Mouse (Mus musculus): ENCODE data around the gene Gal3st2c. TPM values are rescaled to one million over a fixed set of nuclear protein-coding genes. Genes with fewer than 3 reads are reported as not detected.
"Not testable (repeated sequence)": the region's sequence is repeated elsewhere in the genome, so short reads cannot be mapped to it uniquely, and the experiment has no call there.

The Gal3st2c gene
- total RNA-seq (2015; ENCODE audit: low replicate concordance), result not detected in 2 replicates
- 0.14 TPM in 1 of 2 replicates, not detected in the other for total RNA-seq (2017; ENCODE audit: low replicate concordance)

DNA sequence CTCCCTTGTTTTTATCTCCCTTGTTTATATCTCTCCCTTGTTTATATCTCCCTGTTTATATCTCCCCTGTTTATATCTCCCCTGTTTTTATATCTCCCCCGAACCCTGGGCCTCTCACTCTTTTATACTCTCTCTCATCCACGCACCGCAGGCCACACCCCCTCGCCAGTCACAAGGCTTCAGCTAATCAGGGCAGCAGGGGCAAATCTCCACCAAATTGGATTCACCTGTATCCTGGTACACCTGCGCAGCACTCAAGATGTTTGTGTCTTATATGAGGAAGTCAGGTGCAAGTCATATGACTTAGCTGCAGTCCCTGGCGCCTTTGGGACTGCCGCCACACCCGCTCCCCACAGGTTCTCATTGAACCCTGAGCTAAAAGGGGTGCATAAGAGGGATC lies at the start of gene Gal3st2c:
Gal3st2c (plus strand) TSS at position 301 of the 400 bp plus-strand sequence.
- not testable (repeated sequence) for ATAC-seq (replicated peaks; ENCODE audit: low FRiP score, poor library complexity, severe bottlenecking)

DNA sequence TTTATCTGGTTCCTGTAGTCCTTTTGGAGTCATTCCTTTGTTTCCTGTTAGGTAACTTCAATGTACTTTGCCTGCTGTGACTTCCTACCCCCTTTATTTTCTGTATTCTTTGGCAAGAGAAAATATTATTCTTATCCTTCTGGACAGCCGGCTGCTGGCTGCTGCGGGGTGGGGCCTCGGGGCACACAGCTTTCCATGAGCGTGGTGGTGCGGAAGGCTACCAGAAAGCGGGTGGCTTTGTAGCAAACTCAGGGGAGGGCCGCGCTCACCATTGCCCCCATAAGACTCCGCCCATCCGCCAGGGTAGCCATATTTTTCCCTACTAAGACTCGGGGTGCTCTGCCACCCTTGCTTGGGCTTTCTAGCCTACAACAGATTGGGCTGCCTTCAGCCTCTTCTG lies 41.2 kb upstream of the Gal3st2c start:
- ATAC-seq (replicated peaks; ENCODE audit: low FRiP score, poor library complexity, severe bottlenecking), result not testable (repeated sequence)

DNA sequence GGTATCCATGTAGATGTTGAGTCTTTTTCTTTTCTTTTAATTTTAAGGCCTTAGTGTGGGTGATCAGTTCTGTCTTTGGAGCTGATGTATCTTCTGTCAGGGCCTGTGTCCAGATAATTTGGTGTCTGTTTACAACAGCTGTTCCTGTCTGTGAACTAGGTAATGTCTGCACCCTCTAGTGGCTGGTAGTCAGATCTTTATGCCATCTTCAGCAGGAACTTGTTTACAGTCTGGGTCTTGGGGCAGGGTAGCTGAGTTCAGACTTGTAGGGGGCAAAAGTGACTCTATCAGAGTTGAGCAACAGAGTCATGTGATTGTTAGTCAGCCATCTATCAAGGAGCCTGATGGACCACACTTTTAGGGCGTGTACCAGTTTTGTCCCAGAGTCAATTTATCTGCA lies 23.8 kb upstream of the Gal3st2c start:
- ATAC-seq (replicated peaks; ENCODE audit: low FRiP score, poor library complexity, severe bottlenecking), result not testable (repeated sequence)

DNA sequence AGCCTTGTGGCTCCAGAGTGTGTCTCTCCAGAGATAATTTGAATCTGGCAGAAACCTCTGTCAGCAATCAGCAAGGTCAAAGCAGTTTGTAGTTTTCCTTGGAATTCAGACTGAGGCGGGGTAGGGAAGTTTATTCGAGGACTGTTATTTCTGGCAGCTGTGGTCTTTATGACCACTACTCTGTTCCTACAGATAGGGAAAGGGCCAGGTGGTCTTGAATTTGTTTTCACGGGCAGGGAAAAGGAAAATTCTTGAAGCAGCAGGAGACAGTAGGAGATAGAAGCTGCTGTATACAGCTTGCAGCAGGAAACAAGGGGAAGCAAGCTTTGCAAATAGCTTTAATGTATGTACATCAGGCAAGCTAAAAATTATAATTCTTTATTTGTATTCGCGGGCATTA lies 19.9 kb upstream of the Gal3st2c start:
- ATAC-seq (replicated peaks; ENCODE audit: low FRiP score, poor library complexity, severe bottlenecking), result not testable (repeated sequence)

GRCm38 (mm10) chr1:93970797-93971196 lies 19.5 kb upstream of the Gal3st2c start:
- ATAC-seq (replicated peaks; ENCODE audit: low FRiP score, poor library complexity, severe bottlenecking), result not testable (repeated sequence)

DNA sequence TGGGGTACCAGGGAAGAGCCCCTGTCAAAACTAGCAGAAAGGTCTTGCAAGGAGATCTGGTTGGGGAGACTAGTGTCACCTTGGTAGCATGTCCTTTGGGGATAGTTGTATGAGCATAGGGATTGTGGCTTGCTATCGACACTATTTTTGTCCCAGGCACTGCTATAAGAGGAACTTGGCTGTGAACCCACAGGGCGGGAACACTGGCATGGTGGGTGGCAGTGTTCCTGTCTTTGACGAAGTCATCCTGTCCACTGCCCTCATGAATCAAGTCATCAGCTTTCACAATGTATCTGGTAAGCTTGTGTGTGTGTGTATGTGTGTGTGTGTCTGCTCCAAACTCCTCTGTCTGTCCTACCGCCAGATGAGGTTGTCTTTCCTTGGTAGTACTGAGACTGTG lies 14.5 kb upstream of the Gal3st2c start:
- ATAC-seq (replicated peaks; ENCODE audit: low FRiP score, poor library complexity, severe bottlenecking), result not testable (repeated sequence)

DNA sequence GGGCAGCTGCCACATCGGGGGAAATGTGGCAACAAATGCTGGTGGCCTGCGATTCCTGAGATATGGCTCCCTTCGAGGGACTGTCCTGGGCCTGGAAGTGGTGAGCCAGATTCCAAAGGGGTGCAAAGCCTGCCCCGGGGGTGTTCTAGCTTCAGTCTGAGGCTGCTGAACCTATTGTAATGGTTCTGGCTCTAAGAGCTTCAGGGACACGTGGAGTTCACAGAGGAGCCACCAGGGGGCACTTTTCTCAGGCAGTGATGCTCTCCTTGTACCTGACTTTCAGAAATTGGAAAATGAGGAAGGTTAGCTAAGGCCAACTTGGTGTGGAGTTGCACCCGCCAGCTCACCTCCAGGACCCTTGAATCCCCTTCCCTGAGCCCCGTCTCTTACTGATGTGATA lies 12.0 kb upstream of the Gal3st2c start:
- peak; percentile 83 for ATAC-seq (replicated peaks; ENCODE audit: low FRiP score, poor library complexity, severe bottlenecking)

DNA sequence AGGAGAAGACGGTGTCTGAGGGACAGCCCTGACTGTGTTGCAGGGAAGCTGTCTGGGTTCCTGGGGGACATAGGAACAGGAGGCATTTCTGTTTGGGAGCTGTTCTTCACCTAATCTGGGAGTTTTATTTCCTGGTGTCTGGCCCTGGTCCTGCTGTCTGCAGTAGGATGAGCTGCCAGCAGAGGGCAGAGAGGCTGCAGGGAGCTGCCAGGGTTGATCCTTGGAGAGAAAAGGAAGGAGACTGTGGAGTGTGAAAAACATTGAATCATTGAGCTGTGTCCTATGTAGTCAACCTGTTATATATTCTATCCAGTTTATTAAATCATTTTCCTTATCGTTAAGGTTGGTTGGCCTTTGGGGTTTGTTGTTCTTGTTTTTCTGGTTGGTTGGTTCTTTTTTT lies 9.4 kb upstream of the Gal3st2c start:
- not testable (repeated sequence) for ATAC-seq (replicated peaks; ENCODE audit: low FRiP score, poor library complexity, severe bottlenecking)

GRCm38 (mm10) chr1:93986167-93986566 lies 4.1 kb upstream of the Gal3st2c start:
- no peak for ATAC-seq (replicated peaks; ENCODE audit: low FRiP score, poor library complexity, severe bottlenecking)

- ATAC-seq (replicated peaks; ENCODE audit: low FRiP score, poor library complexity, severe bottlenecking), result no peak
Observed at GRCm38 (mm10) chr1:93988786-93989185, 1.5 kb upstream of the Gal3st2c start.

DNA sequence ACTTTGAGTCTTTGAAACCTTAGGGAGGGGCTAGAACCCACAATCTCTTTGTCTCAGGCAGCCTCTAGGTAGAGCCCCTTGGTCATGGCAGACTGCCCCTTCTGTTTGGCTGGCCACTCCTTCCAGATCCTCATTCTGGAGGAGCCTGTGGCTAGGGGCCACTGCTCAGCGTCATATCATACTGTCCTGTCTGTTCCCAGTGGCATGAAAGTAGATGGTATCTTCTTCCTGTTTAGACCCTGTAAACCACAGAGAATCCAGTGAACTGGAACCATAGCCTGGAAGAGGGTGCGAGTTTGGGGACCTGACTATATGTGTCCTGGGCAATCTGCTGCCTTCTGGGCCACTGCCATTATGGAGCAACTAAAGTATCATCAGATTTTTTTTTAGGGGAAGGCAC lies 759 bp downstream of the Gal3st2c start:
- ATAC-seq (replicated peaks; ENCODE audit: low FRiP score, poor library complexity, severe bottlenecking), result not testable (repeated sequence)

GRCm38 (mm10) chr1:93991491-93991890 lies 1.2 kb downstream of the Gal3st2c start:
- ATAC-seq (replicated peaks; ENCODE audit: low FRiP score, poor library complexity, severe bottlenecking), result not testable (repeated sequence)

DNA sequence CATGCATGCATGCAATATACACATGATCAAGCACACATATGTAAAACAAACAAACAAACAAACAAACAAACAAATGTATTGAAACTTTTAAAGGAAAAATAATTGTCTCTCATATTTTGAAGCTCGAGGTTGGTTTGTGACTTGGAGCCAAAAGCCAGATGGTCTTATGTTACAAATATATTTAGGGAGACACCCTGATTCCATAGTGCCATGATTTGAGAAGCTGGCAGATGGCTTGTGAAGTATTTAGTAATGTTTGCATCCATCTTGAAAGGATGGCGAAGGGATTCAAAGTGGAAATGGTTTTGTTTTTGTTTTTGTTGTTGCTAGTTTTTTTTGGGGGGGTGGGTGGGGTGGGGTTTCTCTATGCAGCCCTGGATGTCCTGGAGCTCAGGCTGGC lies 10.7 kb downstream of the Gal3st2c start:
- no peak for ATAC-seq (replicated peaks; ENCODE audit: low FRiP score, poor library complexity, severe bottlenecking)

DNA sequence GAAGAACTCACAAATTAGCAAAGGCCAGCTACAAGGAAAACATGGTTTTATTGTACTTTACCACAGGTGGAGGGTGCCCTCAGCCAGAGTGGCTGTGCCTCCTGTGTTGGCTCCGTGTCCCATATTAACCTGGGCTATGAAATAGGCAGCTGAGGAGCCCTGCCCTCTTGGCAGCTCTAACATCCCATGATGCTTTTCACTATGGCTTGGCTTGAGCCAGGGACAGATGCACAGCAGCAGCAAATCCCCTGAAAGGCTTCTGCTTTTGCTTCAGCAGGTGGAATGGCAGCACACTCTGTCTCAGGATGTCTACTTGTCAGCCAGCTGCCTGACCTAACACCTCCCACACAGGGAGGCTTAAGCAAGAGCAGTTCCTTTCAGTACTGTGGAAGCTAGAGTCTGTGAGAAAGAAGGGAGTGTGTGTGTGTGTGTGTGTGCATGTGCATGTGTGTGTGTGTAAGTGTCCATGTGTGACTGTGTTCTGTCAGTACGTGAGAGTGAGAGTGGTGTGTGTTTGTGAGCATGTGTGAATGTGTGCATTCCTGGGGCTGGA lies 15.7 kb downstream of the Gal3st2c start:
- not testable (repeated sequence) for ATAC-seq (replicated peaks; ENCODE audit: low FRiP score, poor library complexity, severe bottlenecking)

DNA sequence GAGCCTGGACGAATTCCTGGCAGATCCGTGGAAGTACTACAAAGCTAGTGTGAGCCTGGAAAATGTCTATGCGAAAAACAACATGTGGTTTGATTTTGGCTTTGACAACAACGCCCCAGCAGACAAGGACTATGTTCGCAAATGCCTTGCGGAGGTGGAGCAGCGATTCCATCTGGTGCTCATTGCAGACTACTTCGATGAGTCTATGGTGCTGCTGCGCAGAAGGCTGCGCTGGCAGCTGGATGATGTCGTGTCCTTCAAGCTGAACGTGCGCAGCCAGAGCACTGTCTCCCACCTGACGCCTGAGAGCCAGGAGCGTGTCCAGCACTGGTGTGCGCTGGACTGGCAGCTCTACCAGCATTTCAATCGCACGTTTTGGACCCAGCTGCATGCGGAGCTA lies 18.5 kb downstream of the Gal3st2c start:
- ATAC-seq (replicated peaks; ENCODE audit: low FRiP score, poor library complexity, severe bottlenecking), result not testable (repeated sequence)

GRCm38 (mm10) chr1:94011643-94012042 lies 21.3 kb downstream of the Gal3st2c start:
- no peak for ATAC-seq (replicated peaks; ENCODE audit: low FRiP score, poor library complexity, severe bottlenecking)

DNA sequence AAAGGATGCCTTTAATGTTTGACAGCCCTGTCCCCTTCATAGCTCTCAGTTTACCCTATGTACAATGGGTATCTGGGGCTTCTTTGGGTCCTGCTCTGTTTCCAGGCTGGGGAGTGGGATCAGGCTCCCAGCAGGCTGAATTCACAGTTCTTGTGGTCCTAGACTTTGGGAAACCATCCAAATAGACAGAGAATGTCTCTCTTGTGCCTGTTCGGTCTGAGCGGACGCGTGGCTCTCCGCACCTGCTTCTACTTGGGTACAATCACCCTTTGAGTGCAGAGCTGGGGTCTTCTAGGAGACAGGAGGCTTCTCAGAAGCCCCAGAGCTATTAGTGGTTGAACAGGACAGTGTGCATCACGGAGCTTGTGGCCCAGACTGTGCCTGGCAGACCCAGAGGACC lies 29.8 kb downstream of the Gal3st2c start, which contains the start of gene Neu4:
Neu4 (plus strand) TSS at position 301 of the 400 bp plus-strand sequence.
- ATAC-seq (replicated peaks; ENCODE audit: low FRiP score, poor library complexity, severe bottlenecking), result no peak

GRCm38 (mm10) chr1:94027506-94028108 lies 37.3 kb downstream of the Gal3st2c start:
- ATAC-seq (replicated peaks; ENCODE audit: low FRiP score, poor library complexity, severe bottlenecking), result no peak

GRCm38 (mm10) chr1:94028741-94029140 lies 38.4 kb downstream of the Gal3st2c start:
- ATAC-seq (replicated peaks; ENCODE audit: low FRiP score, poor library complexity, severe bottlenecking), result no peak

DNA sequence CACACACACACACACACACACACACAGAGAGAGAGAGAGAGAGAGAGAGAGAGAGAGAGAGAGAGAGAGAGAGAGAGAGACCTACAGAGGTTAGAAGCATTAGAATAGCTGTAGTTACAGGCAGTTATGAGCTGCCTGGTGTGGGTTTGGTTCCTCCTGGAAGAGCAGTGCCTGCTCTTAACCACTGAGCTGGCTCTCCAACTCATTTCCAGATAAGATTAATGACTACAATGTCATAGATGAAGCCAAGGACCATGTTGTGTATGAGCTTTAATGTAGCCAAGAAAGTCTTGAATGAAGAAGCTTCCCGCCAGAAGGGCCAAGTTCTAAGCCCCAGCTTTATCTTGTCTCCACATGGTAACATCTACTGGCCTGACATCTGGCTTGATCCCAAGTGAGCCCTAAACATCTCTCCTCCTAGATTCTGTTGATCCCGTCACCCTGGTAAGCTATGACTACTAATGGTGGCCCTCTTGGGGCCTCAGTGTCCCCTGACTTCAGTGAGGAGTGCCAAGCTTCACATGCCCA lies 42.8 kb downstream of the Gal3st2c start:
- no peak for ATAC-seq (replicated peaks; ENCODE audit: low FRiP score, poor library complexity, severe bottlenecking)

All from erythroblast, adult 5-6 weeks (primary cell).